Mouse (Mus musculus): ENCODE results near the gene AL607142.1.

AL607142.1 gene

GRCm38 (mm10) chr4:120064696-120065095 lies at the start of gene AL607142.1:
TSS of gene AL607142.1 (plus strand) at chr4:120064996.
- DNase-seq (ENCODE audit: low spot score), result no peak

DNA sequence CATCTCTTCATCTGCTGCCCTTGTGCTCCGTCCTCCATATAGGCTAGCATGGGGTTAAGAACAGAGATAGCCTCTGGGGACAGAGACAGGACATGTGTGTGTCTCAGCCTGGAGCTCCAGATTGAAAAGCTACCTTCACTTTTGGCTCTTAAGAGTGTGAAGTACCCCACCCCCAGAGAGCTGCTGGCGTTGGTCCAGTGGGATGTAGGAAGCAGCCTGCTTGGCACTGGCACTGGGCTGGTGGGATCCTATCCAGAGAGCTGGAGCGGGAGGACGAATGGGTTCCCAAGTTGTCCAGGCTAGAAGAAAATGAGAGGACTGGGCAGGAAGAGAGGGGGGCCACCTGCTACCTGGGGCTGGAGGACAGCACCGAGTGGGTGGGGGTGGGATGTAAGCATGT lies 46.4 kb upstream of the AL607142.1 start:
- DNase-seq (ENCODE audit: low spot score), result no peak

DNA sequence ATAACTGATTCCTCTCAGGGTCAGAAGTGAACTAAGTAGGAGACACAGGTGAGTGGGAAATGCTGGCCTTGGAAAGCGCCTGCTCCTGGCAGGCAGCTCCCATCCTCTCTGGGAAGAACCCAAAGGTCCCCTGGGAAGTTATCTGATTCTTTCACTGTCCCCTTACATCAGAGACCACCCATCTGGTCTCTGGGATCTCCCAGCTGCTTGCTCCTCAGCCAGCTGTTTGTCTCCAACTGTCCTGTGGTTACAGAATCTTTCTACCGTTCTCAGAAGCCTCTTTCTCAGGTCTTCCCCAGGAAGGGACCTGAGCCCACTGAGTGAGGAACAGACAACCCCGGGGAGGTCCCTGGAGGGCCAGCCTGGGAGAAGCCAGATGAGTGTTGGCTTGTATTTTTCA lies 42.4 kb upstream of the AL607142.1 start:
- DNase-seq (ENCODE audit: low spot score), result no peak

DNA sequence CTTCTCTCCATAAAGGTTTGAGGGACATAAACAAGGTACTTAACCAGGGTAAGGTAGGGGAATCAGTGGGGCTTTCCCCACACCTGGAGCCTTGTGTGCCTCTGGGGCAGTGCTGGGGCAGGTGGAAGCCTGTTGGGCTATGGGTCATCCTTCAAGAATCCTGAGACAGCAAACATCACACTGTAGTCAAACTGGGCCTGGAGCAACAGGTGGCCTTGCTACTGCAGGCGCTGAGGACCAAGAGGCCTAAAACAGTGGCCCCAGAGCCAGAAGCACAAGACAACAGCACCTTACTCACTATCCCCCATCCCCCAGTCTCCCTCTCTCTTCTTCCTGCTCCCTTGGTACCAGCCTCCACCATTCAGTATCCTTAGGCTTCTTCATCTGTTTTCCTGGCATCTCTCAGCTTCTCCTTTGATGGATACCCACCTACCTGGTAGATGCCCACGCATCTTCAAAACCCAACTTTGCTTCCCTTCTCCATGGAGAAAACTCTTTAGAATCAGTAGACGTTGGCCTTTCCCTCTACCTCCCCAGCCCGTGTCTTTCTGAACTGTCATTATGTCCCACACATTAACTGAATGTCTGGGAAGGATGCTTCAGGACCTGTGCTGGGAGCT lies 41.5 kb upstream of the AL607142.1 start:
- DNase-seq (ENCODE audit: low spot score), result no peak

GRCm38 (mm10) chr4:120024071-120024470 lies 40.7 kb upstream of the AL607142.1 start:
- DNase-seq (ENCODE audit: low spot score), result peak; percentile 11

DNA sequence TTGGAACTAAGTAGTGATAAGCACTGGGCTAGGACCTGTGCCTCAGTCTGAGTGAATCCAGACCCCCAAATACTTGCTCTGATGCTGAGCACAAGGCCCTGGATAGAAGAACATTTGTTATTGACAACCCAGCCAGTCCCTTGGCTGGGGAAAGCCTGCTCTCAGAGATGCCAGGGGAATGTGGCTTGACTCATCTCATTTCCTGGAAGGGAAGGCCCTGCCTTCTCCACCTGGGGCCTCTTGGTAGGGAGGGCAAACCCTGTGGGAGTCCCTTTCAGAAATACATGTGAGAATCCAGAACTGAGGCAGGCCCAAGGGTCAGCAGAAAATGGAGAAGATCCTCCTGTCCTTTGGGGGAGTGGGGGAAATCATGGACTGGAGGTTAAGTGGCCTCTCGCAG lies 37.1 kb upstream of the AL607142.1 start:
- no peak for DNase-seq (ENCODE audit: low spot score)

DNA sequence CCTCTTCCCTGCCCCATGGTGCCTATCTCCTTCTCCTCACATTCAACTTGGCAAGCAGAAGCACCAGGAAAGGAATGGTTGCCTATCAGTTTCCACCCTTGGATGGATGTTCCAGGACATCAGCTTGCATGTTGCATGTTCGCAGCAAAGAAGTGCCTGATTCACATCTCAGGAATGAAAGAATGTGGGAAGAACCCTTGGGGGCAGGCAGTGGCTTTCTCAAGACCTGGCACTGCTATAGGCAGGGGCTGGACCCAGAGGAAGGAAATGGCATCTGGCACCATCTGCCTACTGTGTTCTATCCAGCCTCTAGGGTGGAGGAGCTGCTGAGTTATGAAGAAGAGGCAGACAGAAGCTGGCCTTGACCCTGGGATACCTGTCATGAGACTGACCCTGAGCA lies 34.9 kb upstream of the AL607142.1 start:
- no peak for DNase-seq (ENCODE audit: low spot score)

DNA sequence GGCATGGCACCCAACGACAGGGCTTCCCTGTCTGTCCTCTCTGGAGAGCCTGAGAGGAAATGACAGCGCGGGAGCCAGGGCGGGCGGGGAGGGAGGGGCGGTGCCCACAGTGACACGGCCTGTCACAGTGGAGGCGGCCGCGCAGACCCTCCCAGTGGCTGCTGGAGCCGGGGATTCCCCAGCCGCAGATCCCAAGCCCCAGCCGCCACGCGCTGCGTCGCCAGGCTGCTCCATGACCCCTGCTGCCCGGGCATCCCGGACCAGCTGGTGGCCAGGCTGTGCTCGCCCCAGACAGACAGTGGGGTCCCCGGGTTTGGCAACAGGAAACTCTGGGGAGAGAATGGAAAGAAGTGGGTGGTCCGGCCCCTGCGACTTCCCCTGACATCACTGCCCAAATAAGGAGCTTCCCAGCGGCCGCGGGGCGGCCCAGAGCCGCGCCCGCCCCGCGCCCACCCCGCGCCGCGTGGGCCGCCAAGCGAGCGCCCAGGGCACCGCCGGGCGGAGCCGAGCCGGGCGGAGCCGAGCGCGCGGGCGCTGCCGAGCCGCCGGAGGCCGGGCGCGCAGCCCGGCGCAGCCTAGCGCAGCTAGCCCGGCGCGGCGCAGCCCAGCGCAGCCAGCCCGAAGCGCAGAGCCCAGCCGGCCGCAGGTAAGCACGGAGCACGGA lies 32.3 kb upstream of the AL607142.1 start:
- peak; percentile 6 for DNase-seq (ENCODE audit: low spot score)

DNA sequence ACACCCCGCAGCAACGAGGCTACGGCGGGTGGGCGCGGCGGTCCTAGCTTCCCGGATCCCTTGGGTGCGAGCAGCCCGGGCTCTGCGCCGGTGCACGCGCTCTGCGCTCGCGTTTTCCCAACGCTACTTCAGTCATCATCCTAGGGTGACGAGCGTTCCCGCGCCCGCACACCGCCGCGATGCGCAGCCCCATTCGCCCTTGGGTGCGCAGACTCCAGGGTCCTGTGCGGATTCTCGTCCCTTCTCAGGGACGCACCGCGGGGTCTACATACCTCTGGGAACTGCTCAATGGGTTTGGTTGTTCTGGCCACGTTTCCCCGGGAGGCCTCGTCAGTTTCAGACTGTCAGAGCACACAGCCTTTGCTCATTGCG lies 31.8 kb upstream of the AL607142.1 start:
- no peak for DNase-seq (ENCODE audit: low spot score)

DNA sequence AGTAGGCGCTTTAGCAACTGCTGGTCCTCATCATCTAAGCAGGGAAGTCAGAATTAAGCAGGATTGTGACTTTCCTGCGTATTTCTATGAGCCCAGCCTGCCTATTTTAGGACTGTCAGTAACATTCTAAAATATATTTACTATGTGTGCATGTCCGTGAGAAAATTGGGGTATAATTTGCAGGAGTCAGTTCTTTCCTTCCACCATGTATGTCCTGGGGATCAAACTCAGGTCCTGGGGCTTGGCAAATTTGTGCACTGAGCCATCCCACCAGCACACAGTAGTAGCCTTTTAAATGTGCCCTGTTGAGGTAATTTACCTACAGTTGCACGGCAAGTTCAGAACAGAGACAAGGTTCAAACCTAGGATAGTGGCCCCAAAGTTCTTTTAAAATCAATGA lies 28.5 kb upstream of the AL607142.1 start:
- DNase-seq (ENCODE audit: low spot score), result no peak

DNA sequence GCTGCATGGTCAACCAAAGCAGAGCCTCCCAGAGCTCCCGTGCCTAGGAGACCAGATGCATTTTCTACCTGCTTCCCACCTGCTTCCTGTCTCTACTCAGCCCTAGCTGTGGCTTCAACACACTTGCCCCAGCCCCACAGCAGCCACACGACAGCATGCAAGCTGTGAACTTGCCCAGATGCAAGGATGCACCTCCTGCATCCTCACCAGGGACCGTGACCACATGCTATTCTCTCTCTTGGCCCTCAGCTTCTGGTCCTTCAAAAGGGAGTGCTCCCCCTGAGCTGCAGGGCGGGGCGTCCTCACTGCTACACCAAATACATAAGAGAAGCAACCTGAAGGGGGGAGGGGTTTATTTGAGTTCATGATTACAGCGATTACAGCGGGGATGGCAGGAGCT lies 27.8 kb upstream of the AL607142.1 start:
- no peak for DNase-seq (ENCODE audit: low spot score)

GRCm38 (mm10) chr4:120041520-120041919 lies 23.3 kb upstream of the AL607142.1 start:
- DNase-seq (ENCODE audit: low spot score), result no peak

- no peak for DNase-seq (ENCODE audit: low spot score)
These were observed 22.3 kb upstream of the AL607142.1 start for GRCm38 (mm10) chr4:120042480-120042879.

- DNase-seq (ENCODE audit: low spot score), result no peak
These were observed 20.2 kb upstream of the AL607142.1 start for GRCm38 (mm10) chr4:120044612-120045011.

DNA sequence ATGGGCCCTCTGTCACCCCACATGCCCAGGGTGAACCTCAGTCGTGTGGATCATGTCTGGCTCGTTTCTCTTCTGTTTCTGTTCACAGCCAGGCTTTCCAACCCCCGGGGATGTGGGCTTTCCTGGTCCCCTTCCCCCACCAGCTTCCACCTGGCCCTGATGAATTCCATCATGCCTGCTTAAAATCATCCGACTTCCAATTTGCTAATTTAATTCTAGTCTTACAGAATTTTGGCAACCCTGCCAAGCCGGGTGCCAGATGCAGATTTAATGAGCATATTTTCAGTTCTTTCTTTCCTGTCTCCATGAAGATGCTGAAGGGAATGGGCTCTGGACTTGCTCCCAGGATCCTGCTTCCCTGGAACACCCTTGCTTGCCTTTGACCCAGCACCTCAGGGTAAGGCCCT lies 19.7 kb upstream of the AL607142.1 start:
- no peak for DNase-seq (ENCODE audit: low spot score)

GRCm38 (mm10) chr4:120045871-120046270 lies 18.9 kb upstream of the AL607142.1 start:
- DNase-seq (ENCODE audit: low spot score), result no peak

GRCm38 (mm10) chr4:120047060-120047459 lies 17.7 kb upstream of the AL607142.1 start:
- DNase-seq (ENCODE audit: low spot score), result no peak

DNA sequence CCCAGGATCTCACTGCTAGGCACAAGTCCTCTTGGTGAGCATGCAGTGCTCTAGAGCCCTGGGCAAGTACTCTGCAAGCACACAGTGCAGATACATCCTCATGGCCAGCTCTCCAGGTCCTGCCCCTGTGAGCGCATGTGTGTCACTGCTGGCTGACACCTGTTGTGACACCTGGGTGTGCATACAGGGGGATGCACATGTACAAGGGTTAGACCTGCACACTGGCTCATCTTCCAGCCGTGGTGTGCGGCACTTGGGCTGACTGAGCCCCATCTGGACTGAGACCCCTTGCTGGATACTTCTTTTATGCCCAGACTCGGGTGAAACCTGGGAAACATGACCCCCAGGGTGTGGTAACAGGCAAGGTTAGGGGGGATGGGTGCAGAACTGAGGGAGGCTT lies 16.5 kb upstream of the AL607142.1 start:
- DNase-seq (ENCODE audit: low spot score), result no peak

- no peak for DNase-seq (ENCODE audit: low spot score)
These were observed 14.9 kb upstream of the AL607142.1 start for GRCm38 (mm10) chr4:120049857-120050256.

GRCm38 (mm10) chr4:120052481-120052880 lies 12.3 kb upstream of the AL607142.1 start:
- DNase-seq (ENCODE audit: low spot score), result no peak

DNA sequence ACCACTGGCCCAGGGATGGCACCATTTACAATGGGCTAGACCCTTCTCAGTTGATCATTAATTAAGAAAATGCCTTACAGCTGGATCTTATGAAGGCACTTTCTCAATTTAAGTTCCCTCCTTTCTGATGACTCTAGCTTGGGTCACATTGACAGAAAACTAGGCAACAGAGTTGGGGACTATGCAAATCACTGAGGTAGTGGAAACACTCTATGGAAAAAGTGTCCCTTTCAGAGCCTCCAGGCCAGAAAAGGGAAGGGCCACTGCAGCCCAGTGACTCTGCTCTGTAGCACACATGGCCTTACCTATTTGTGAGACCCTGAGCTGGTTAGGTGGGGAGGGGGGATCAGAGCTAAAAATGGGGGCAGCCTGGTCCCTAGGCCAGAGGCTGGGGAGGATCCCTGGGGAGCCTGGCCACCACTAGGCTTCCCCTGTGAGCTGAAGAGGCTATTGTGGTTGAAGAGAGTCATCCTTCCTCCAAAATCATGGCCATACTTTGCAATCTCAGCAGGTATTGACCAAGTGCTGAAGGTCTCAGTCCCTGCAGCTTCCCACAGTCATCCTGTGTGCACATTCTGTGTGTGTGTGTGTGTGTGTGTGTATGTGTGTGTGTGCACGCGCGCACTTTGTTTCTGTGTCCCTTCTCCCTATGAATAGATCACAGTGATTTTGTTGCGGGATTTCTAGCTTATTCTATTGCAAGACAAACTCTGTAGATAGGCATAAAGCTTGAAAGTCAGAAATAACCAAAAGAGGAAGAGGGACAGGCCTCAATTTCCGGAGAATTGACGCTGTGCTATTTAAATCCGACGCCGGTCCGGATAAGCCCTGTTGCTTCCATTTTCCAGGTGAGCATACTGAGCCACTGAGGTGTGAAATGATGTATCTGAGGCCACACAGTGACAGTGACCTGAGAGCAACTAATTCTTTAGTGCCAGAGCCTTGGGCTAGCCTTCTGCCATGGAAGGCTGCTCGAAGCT lies 11.5 kb upstream of the AL607142.1 start:
- DNase-seq (ENCODE audit: low spot score), result no peak

DNA sequence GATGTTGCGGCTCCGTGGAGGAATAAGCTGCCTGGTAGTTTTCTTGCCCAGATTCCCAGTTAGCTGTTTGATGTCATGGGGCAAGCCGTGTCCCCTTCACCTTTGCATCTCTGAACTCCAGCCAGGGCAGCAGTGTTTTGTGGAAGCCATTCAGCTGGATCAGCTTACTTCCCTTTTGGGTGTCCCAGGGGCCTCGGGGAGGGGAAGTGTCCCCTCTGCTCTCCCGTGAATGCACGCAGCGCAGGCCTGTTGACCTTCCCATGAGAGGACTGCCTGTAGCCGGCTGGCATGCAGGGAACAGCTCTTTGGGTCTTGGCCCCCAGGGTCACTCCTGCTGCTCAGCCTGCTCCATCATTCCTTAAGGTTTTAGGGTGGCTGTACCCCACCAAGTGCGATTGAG lies 10.7 kb upstream of the AL607142.1 start:
- DNase-seq (ENCODE audit: low spot score), result no peak

GRCm38 (mm10) chr4:120056451-120056850 lies 8.3 kb upstream of the AL607142.1 start:
- DNase-seq (ENCODE audit: low spot score), result no peak
